Mouse (Mus musculus): ENCODE results near the gene Eml1. TPM values are rescaled to one million over a fixed set of nuclear protein-coding genes. Genes with fewer than 3 reads are reported as not detected.

The Eml1 gene
- polyA plus RNA-seq, 1 experiment from 2014 or later = 27.8 TPM

GRCm38 (mm10) chr12:108394534-108395284 lies 24.0 kb downstream of the Eml1 start:
- H3K9ac ChIP-seq (ENCODE audit: low read depth, low read length) = no peak overlapping the region
- no peaks in the 10 kb centered on the region for H3K36me3 ChIP-seq (ENCODE audit: control insufficient read depth, insufficient read depth)
- no peak for TF ChIP-seq CTCF (IDR thresholded peaks at IDR 0.05; ENCODE audit: low read depth)
- no peaks in the 10 kb centered on the region for H3K9me3 ChIP-seq (ENCODE audit: control insufficient read depth)
- no peak overlapping the region for H3K4me2 ChIP-seq (replicated peaks; ENCODE audit: low read depth)
- no peak for ATAC-seq
- no peaks in the 10 kb centered on the region for H3K27me3 ChIP-seq (replicated peaks; ENCODE audit: control insufficient read depth, insufficient read depth, low read length)
- H3K4me1 ChIP-seq (replicated peaks; ENCODE audit: control insufficient read depth, insufficient read depth, low read length) = 0 out of 2 replicates have a peak, but pooled peaks cover 3% of the 10 kb centered on the region
- no peak overlapping the region for H3K27ac ChIP-seq (ENCODE audit: low read depth, low read length)
- no peak overlapping the region for H3K4me3 ChIP-seq (ENCODE audit: low read depth, low read length)
- 84% methylated on average over 17 of the region's 17 CpGs for WGBS

GRCm38 (mm10) chr12:108395285-108395660 lies 24.5 kb downstream of the Eml1 start:
- WGBS = 75% methylated on average over 6 of the region's 6 CpGs
- no peak overlapping the region for H3K4me3 ChIP-seq (ENCODE audit: low read depth, low read length)
- H3K9me3 ChIP-seq (ENCODE audit: control insufficient read depth) = no peaks in the 10 kb centered on the region
- H3K36me3 ChIP-seq (ENCODE audit: control insufficient read depth, insufficient read depth) = no peaks in the 10 kb centered on the region
- no peak overlapping the region for H3K9ac ChIP-seq (ENCODE audit: low read depth, low read length)
- no peak for TF ChIP-seq CTCF (IDR thresholded peaks at IDR 0.05; ENCODE audit: low read depth)
- 0 out of 2 replicates have a peak, but pooled peaks cover 3% of the 10 kb centered on the region for H3K4me1 ChIP-seq (replicated peaks; ENCODE audit: control insufficient read depth, insufficient read depth, low read length)
- no peak overlapping the region for H3K27ac ChIP-seq (ENCODE audit: low read depth, low read length)
- H3K4me2 ChIP-seq (replicated peaks; ENCODE audit: low read depth) = no peak overlapping the region
- H3K27me3 ChIP-seq (replicated peaks; ENCODE audit: control insufficient read depth, insufficient read depth, low read length) = no peaks in the 10 kb centered on the region
- ATAC-seq = no peak

- no peak for ATAC-seq
- H3K9ac ChIP-seq (ENCODE audit: low read depth, low read length) = no peak overlapping the region
- no peaks in the 10 kb centered on the region for H3K36me3 ChIP-seq (ENCODE audit: control insufficient read depth, insufficient read depth)
- H3K27me3 ChIP-seq (replicated peaks; ENCODE audit: control insufficient read depth, insufficient read depth, low read length) = no peaks in the 10 kb centered on the region
- no peak overlapping the region for H3K27ac ChIP-seq (ENCODE audit: low read depth, low read length)
- H3K4me2 ChIP-seq (replicated peaks; ENCODE audit: low read depth) = no peak overlapping the region
- WGBS = 87% methylated on average over 11 of the region's 11 CpGs
- 0 out of 2 replicates have a peak, but pooled peaks cover 3% of the 10 kb centered on the region for H3K4me1 ChIP-seq (replicated peaks; ENCODE audit: control insufficient read depth, insufficient read depth, low read length)
- H3K4me3 ChIP-seq (ENCODE audit: low read depth, low read length) = no peak overlapping the region
- no peaks in the 10 kb centered on the region for H3K9me3 ChIP-seq (ENCODE audit: control insufficient read depth)
- TF ChIP-seq CTCF (IDR thresholded peaks at IDR 0.05; ENCODE audit: low read depth) = no peak
These were observed 25.6 kb downstream of the Eml1 start for GRCm38 (mm10) chr12:108396081-108396947.

GRCm38 (mm10) chr12:108398681-108399080 lies 27.9 kb downstream of the Eml1 start:
- ATAC-seq = no peak
- Histone ChIP-seq H3K9me3 (ENCODE audit: control insufficient read depth) (no peaks in the 10 kb centered on the region), H3K36me3 (ENCODE audit: control insufficient read depth, insufficient read depth) (no peaks in the 10 kb centered on the region), H3K27ac (ENCODE audit: low read depth, low read length) (no peak overlapping the region), H3K4me1 (replicated peaks; ENCODE audit: control insufficient read depth, insufficient read depth, low read length) (no peaks in the 10 kb centered on the region), H3K4me3 (ENCODE audit: low read depth, low read length) (no peak overlapping the region), H3K4me2 (replicated peaks; ENCODE audit: low read depth) (no peak overlapping the region), H3K27me3 (replicated peaks; ENCODE audit: control insufficient read depth, insufficient read depth, low read length) (no peaks in the 10 kb centered on the region), H3K9ac (ENCODE audit: low read depth, low read length) (no peak overlapping the region)
- no peak for TF ChIP-seq CTCF (IDR thresholded peaks at IDR 0.05; ENCODE audit: low read depth)
- WGBS = 73% methylated on average over 7 of the region's 7 CpGs

DNA sequence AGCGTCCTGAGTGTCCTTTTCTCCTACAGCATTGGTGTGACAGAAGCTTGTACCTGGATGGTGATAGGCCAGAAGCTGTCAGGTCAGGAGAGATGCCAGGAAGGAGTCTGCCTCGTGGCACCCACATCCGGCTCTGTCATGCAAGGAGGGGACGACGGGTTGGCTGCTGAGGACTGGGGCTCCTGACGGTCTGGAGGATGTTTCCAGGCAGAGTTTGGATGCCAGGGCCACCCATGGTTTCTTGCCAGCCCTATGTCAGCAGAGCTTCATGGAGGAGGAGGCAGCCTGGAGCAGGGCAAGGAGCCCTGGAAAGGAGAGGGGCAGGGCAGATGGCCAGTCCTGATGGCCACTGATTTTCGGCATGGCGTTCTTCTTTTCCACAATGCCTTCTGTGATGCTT lies 28.4 kb downstream of the Eml1 start:
- no peaks in the 10 kb centered on the region for H3K27me3 ChIP-seq (replicated peaks; ENCODE audit: control insufficient read depth, insufficient read depth, low read length)
- TF ChIP-seq CTCF (IDR thresholded peaks at IDR 0.05; ENCODE audit: low read depth) = no peak
- no peak overlapping the region for H3K27ac ChIP-seq (ENCODE audit: low read depth, low read length)
- H3K4me2 ChIP-seq (replicated peaks; ENCODE audit: low read depth) = no peak overlapping the region
- no peaks in the 10 kb centered on the region for H3K36me3 ChIP-seq (ENCODE audit: control insufficient read depth, insufficient read depth)
- H3K9ac ChIP-seq (ENCODE audit: low read depth, low read length) = no peak overlapping the region
- H3K4me1 ChIP-seq (replicated peaks; ENCODE audit: control insufficient read depth, insufficient read depth, low read length) = no peaks in the 10 kb centered on the region
- WGBS = 88% methylated on average over 8 of the region's 8 CpGs
- no peaks in the 10 kb centered on the region for H3K9me3 ChIP-seq (ENCODE audit: control insufficient read depth)
- no peak for ATAC-seq
- H3K4me3 ChIP-seq (ENCODE audit: low read depth, low read length) = no peak overlapping the region

DNA sequence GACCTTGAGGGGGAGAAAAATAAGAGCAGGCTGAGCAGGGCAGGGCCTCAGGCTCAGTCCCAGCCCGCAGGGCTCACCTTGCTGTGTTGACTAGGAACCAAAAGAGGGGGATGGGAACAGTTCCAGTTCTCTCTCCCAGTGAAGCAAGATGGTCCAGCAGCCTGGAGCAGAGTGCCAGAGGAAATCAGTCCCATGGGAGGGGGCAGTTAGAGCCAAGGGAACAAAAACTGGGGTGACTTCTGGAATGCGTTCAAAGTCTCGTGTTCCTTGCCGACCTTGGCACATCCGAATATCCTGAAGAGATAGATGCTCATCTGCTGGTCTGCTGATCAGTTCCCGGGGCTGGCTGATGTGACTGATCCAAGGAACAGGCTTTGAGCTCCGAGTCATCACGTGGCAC lies 30.2 kb downstream of the Eml1 start:
- H3K9me3 ChIP-seq (ENCODE audit: control insufficient read depth) = no peaks in the 10 kb centered on the region
- WGBS = 66% methylated on average over 8 of the region's 8 CpGs
- ATAC-seq = no peak
- no peak overlapping the region for H3K4me2 ChIP-seq (replicated peaks; ENCODE audit: low read depth)
- TF ChIP-seq CTCF (IDR thresholded peaks at IDR 0.05; ENCODE audit: low read depth) = no peak
- H3K4me1 ChIP-seq (replicated peaks; ENCODE audit: control insufficient read depth, insufficient read depth, low read length) = no peaks in the 10 kb centered on the region
- no peaks in the 10 kb centered on the region for H3K27me3 ChIP-seq (replicated peaks; ENCODE audit: control insufficient read depth, insufficient read depth, low read length)
- no peak overlapping the region for H3K27ac ChIP-seq (ENCODE audit: low read depth, low read length)
- no peak overlapping the region for H3K4me3 ChIP-seq (ENCODE audit: low read depth, low read length)
- H3K9ac ChIP-seq (ENCODE audit: low read depth, low read length) = no peak overlapping the region
- H3K36me3 ChIP-seq (ENCODE audit: control insufficient read depth, insufficient read depth) = no peaks in the 10 kb centered on the region
